Mouse (Mus musculus) gastrocnemius, adult 2 months (tissue): ENCODE measurements at regions not wholly inside any gene's neighbourhood (a gene's known extent, or its start where the extent isn't known, plus 50 kb on each side); places are given as distances from the start of the nearest gene placed in this dataset.

Experiments
- DNase-seq: peaks from one replicate; pipeline ENCODE4 v3.0.0; 2022
- H3K27ac ChIP-seq: fragments of 200-600 bp; 2 replicates; pipeline ENCODE4 v1.8.1; 2022; ENCODE audit warnings: mild to moderate bottlenecking
- H3K4me3 ChIP-seq: fragments of 200-600 bp; 2 replicates; pipeline ENCODE4 v1.8.1; 2022; ENCODE audit warnings: mild to moderate bottlenecking, moderate library complexity
- CTCF ChIP-seq: fragments of 200-600 bp; IDR thresholded peaks from 2 replicates; pipeline ENCODE4 v1.8.1; 2022; ENCODE audit warnings: antibody characterized with exemption, mild to moderate bottlenecking, moderate library complexity
- intact Hi-C: fragments of 180-260 bp; cut with DNase I; formaldehyde crosslinking; loops from one replicate; pipeline ENCODE4 v1.15.1; 2025

GRCm38 (mm10) chr14:99366281-99366987, 67.9 kb downstream of the Klf5 start:
- DNase-seq, result no peak
- H3K4me3 ChIP-seq, result no peak overlapping the region
- intact Hi-C loops, result no loop called here
- no peak overlapping the region for H3K27ac ChIP-seq
- TF ChIP-seq CTCF, result no peak

GRCm38 (mm10) chr14:99366996-99367555, 68.6 kb downstream of the Klf5 start:
- Histone ChIP-seq H3K4me3 (no peak overlapping the region), H3K27ac (no peak overlapping the region)
- intact Hi-C loops, result no loop called here
- DNase-seq, result no peak
- TF ChIP-seq CTCF, result no peak

- no peak for DNase-seq
- intact Hi-C loops, result no loop called here
- TF ChIP-seq CTCF, result no peak
- H3K4me3 ChIP-seq, result no peak overlapping the region
- H3K27ac ChIP-seq, result no peak overlapping the region
Observed at GRCm38 (mm10) chr14:99369366-99369765, 70.9 kb downstream of the Klf5 start.

GRCm38 (mm10) chr14:99373682-99374081, 75.2 kb downstream of the Klf5 start:
- no peak for DNase-seq
- no peak for TF ChIP-seq CTCF
- intact Hi-C loops, result no loop called here

GRCm38 (mm10) chr14:99375040-99375610, 76.6 kb downstream of the Klf5 start:
- Histone ChIP-seq H3K27ac (no peak overlapping the region), H3K4me3 (no peak overlapping the region)
- DNase-seq, result no peak
- intact Hi-C loops, result no loop called here
- TF ChIP-seq CTCF, result no peak

More at GRCm38 (mm10) chr14:99373682-99374081, 75.2 kb downstream of the Klf5 start:
- Histone ChIP-seq H3K4me3 (no peak overlapping the region), H3K27ac (no peak overlapping the region)

- no peak for DNase-seq
- no peak for TF ChIP-seq CTCF
- intact Hi-C loops, result no loop called here
- H3K27ac ChIP-seq, result no peak overlapping the region
- H3K4me3 ChIP-seq, result no peak overlapping the region
Observed at GRCm38 (mm10) chr14:99376652-99377502, 78.4 kb downstream of the Klf5 start.

GRCm38 (mm10) chr14:99381262-99382017, 82.9 kb downstream of the Klf5 start:
- TF ChIP-seq CTCF, result no peak
- DNase-seq, result no peak
- H3K27ac ChIP-seq, result no peak overlapping the region
- H3K4me3 ChIP-seq, result no peak overlapping the region
- intact Hi-C loops, result no loop called here

GRCm38 (mm10) chr14:99382051-99382450, 83.6 kb downstream of the Klf5 start:
- Histone ChIP-seq H3K27ac (no peak overlapping the region), H3K4me3 (no peak overlapping the region)
- DNase-seq, result no peak
- no peak for TF ChIP-seq CTCF
- intact Hi-C loops, result no loop called here

- intact Hi-C loops, result no loop called here
- H3K27ac ChIP-seq, result no peak overlapping the region
- no peak overlapping the region for H3K4me3 ChIP-seq
- DNase-seq, result no peak
- no peak for TF ChIP-seq CTCF
Observed at GRCm38 (mm10) chr14:99383170-99383569, 84.7 kb downstream of the Klf5 start.

- TF ChIP-seq CTCF, result no peak
- no peak for DNase-seq
- Histone ChIP-seq H3K27ac (no peak overlapping the region), H3K4me3 (no peak overlapping the region)
- intact Hi-C loops, result no loop called here
Observed at GRCm38 (mm10) chr14:99387581-99387980, 89.1 kb downstream of the Klf5 start.

GRCm38 (mm10) chr14:99389306-99389705, 90.8 kb downstream of the Klf5 start:
- no peak for TF ChIP-seq CTCF
- intact Hi-C loops, result no loop called here

GRCm38 (mm10) chr14:99391700-99392099, 93.2 kb downstream of the Klf5 start:
- intact Hi-C loops, result no loop called here
- no peak for TF ChIP-seq CTCF
- Histone ChIP-seq H3K27ac (no peak overlapping the region), H3K4me3 (no peak overlapping the region)
- DNase-seq, result no peak

More at GRCm38 (mm10) chr14:99389306-99389705, 90.8 kb downstream of the Klf5 start:
- no peak for DNase-seq
- H3K4me3 ChIP-seq, result no peak overlapping the region
- H3K27ac ChIP-seq, result no peak overlapping the region
